Mouse (Mus musculus): ENCODE results near the gene Rgl1. TPM values are rescaled to one million over a fixed set of nuclear protein-coding genes. Genes with fewer than 3 reads are reported as not detected.

Gene Rgl1
- polyA plus RNA-seq, 1 experiment from 2014 or later: 66.1 TPM

DNA sequence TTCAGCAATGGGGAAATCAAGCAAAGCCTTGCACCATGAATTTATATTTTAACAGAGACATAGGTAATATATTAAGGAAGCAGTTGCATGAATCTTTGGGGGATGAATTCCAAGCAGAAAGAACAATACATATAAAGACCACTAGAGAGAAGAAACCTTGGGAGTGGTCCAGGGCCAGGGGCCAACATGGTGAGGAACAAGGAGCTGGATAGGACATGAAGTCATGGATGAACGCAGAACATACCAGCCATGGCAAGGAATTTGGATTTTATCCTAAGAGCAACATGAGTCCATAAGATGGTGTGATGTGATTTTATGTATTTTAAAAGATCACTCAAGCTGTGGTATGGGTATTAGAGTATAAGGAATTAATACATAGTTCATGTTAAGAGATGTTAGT, 273.9 kb downstream of the Rgl1 start:
- H3K27me3 ChIP-seq (replicated peaks): no peaks in the 10 kb centered on the region
- H3K4me1 ChIP-seq (replicated peaks): peaks cover 9% of the 10 kb centered on the region
- no peak overlapping the region for H3K4me3 ChIP-seq
- no peak for ATAC-seq (ENCODE audit: insufficient number of reproducible peaks, low FRiP score)
- H3K4me2 ChIP-seq: no peak overlapping the region
- H3K36me3 ChIP-seq: peaks cover 6% of the 10 kb centered on the region
- no peak overlapping the region for H3K27ac ChIP-seq (ENCODE audit: poor library complexity, severe bottlenecking)
- 91% methylated on average over 1 of the region's 1 CpGs for WGBS
- H3K9ac ChIP-seq: no peak overlapping the region
- peaks cover 2% of the 10 kb centered on the region for H3K9me3 ChIP-seq (replicated peaks)

DNA sequence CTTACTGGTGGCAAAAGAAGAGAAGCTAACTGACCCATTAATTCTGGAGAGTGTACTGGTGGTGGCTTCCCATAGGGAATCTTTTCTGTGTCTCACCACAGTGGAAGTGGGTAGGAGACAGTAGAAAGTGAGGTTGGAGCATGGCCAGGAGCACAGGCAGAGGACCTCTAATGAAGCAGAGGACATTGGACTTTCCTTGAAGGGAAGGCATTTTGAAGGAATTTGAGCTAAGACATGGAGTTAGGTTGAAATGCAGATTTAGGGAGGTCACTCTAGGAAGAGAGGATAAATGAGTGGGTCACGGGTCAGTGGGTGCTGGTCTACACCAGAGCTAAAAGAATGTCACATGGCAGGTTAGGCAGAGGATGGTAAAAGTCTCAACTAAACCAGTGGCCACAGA, 275.3 kb downstream of the Rgl1 start:
- Histone ChIP-seq H3K9me3 (replicated peaks) (peaks cover 2% of the 10 kb centered on the region), H3K4me3 (no peak overlapping the region), H3K27ac (ENCODE audit: poor library complexity, severe bottlenecking) (no peak overlapping the region), H3K4me1 (replicated peaks) (no peaks in the 10 kb centered on the region), H3K9ac (no peak overlapping the region), H3K36me3 (peaks cover 6% of the 10 kb centered on the region), H3K4me2 (no peak overlapping the region), H3K27me3 (replicated peaks) (no peaks in the 10 kb centered on the region)
- ATAC-seq (ENCODE audit: insufficient number of reproducible peaks, low FRiP score): no peak
- 88% methylated on average over 1 of the region's 1 CpGs for WGBS

DNA sequence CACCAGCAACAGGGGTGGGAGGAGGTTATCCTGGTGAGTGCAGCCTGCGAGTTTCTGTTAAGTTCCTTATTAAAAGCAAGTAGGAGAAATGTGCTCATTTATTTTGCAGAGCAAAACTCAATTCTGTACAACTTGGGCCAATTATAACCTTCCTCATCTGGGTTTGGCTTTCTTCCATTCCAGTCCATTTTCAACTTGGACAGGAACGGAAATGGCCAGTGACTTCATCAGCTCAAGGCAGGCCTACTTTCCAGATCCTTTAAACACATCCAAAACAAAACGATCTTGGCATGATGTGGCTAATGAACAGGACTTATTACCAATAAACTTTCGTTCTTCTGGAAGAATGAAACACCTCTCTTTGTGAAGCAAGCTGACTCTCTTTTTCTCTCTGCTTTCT, 290.0 kb downstream of the Rgl1 start:
- H3K36me3 ChIP-seq: no peaks in the 10 kb centered on the region; the same call in 1 of the 2 replicates
- WGBS: 71% methylated on average over 4 of the region's 4 CpGs
- no peaks in the 10 kb centered on the region for H3K27me3 ChIP-seq (replicated peaks)
- H3K4me2 ChIP-seq: no peak overlapping the region
- no peak overlapping the region for H3K27ac ChIP-seq (ENCODE audit: poor library complexity, severe bottlenecking)
- no peaks in the 10 kb centered on the region for H3K4me1 ChIP-seq (replicated peaks)
- H3K9ac ChIP-seq: no peak overlapping the region
- H3K9me3 ChIP-seq (replicated peaks): no peaks in the 10 kb centered on the region
- no peak overlapping the region for H3K4me3 ChIP-seq
- no peak for ATAC-seq (ENCODE audit: insufficient number of reproducible peaks, low FRiP score)

DNA sequence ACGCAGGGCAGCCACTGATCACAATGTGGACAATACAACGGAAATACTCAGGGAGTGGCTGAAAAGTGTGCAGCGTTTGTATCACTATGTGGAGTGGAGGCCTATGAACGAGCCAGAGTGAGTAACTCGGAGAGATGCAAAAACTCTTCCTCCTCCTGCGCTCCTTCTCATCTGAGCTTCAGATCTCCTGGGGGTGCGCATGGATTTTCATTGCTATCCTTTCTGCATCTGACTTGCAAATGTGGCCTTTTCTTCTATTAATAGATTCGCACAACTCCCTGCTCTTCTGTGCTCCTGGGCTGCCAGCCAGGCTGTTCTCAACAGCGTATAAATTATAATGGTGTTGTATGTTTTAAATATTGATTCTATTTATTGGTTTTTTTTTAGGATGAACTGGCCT, 297.7 kb downstream of the Rgl1 start:
- Histone ChIP-seq H3K4me1 (replicated peaks) (peaks cover 3% of the 10 kb centered on the region; the same call in 1 of the 2 replicates), H3K27ac (ENCODE audit: poor library complexity, severe bottlenecking) (no peak overlapping the region), H3K27me3 (replicated peaks) (no peaks in the 10 kb centered on the region), H3K4me3 (no peak overlapping the region), H3K9ac (no peak overlapping the region), H3K36me3 (no peaks in the 10 kb centered on the region), H3K9me3 (replicated peaks) (no peaks in the 10 kb centered on the region), H3K4me2 (no peak overlapping the region)
- no peak for ATAC-seq (ENCODE audit: insufficient number of reproducible peaks, low FRiP score)
- 75% methylated on average over 9 of the region's 9 CpGs for WGBS

Other genes starting within 250 kb of the Rgl1 start
- gene Apobec4, start 15.8 kb downstream of the Rgl1 start, polyA plus RNA-seq (2016; fragmentation: Nextera tagmentation; extraction: Ambion mirVana): not detected in 2 replicates
- gene Arpc5, start 191 bp upstream of the Rgl1 start, polyA plus RNA-seq (2016; fragmentation: Nextera tagmentation; extraction: Ambion mirVana): 245 and 249 TPM in 2 replicates
- gene Ncf2, start 33.8 kb upstream of the Rgl1 start, polyA plus RNA-seq (2016; fragmentation: Nextera tagmentation; extraction: Ambion mirVana): 3.4 and 4.4 TPM in 2 replicates
- 32.3 and 34.2 TPM in 2 replicates for gene Smg7, start 136.3 kb upstream of the Rgl1 start, polyA plus RNA-seq (2016; fragmentation: Nextera tagmentation; extraction: Ambion mirVana)
- 0.98 and 1.2 TPM in 2 replicates for gene Nmnat2, start 188.6 kb upstream of the Rgl1 start, polyA plus RNA-seq (2016; fragmentation: Nextera tagmentation; extraction: Ambion mirVana)